Mouse (Mus musculus): ENCODE measurements at regions not wholly inside any gene's neighbourhood (a gene's known extent, or its start where the extent isn't known, plus 50 kb on each side); places are given as distances from the start of the nearest gene placed in this dataset.

DNA sequence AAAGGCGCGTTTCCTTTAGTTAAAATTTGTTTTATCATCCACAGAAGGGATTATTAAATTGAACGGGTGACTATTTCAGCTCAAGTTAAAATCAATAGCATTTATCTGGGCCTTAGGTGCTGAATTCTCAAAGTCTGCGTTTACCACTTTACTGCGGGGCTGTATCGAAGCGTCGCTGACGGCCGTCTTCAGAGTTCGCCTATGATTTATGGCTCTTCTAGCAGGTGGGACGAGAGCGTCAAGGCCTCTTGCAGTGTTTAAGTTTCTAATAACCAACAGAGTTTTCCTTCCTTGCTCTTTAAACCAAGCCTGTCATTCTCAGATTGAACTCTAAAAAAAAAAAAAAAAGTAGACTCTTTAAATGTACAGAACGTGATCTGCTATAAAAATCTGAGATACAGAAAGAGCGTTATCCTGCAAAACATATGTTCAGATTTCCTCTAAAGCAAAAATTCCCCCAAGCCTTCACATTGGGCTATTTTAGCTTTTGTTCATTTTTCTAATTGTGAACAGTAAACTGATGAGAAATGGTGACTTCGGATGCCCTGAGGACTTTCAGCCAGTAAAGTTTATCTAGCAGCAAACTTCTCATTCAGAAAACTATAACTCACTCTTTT lies 246.9 kb downstream of the Rpl36a-ps1 start:
- DNase-seq (ENCODE audit: low read depth, low spot score) (no peak), ATAC-seq (no peak)
- TF ChIP-seq CTCF (IDR thresholded peaks at IDR 0.05), result no peak
- H3K27me3 ChIP-seq, result peaks cover 7% of the 10 kb centered on the region
- CTCF ChIA-PET, result interaction anchor here (1.0 kb wide), 1 partner anchor 18 kb away, joined by 3 read pairs; no protein-coding TSS in a partner anchor
- POLR2A ChIA-PET, result no interaction called here
- in situ Hi-C loops (cut with MboI; ENCODE audit: low pct_unique_long_range_greater_than_20kb), result no loop called here

- ATAC-seq (no peak), DNase-seq (ENCODE audit: low read depth, low spot score) (no peak)
- in situ Hi-C loops (cut with MboI; ENCODE audit: low pct_unique_long_range_greater_than_20kb), result no loop called here
- peaks cover 16% of the 10 kb centered on the region for H3K27me3 ChIP-seq
- CTCF ChIA-PET, result interaction anchor here (1.1 kb wide), 1 partner anchor 10 kb away, joined by 5 read pairs; no protein-coding TSS in a partner anchor
- POLR2A ChIA-PET, result no interaction called here
- TF ChIP-seq CTCF (IDR thresholded peaks at IDR 0.05), result no peak
Observed at GRCm38 (mm10) chr14:98730375-98730774, 263.7 kb downstream of the Rpl36a-ps1 start.

- ChIA-PET POLR2A (no interaction called here), CTCF (no interaction called here)
- in situ Hi-C loops (cut with MboI; ENCODE audit: low pct_unique_long_range_greater_than_20kb), result no loop called here
- peaks cover 16% of the 10 kb centered on the region for H3K27me3 ChIP-seq
- TF ChIP-seq CTCF (IDR thresholded peaks at IDR 0.05), result no peak
- ATAC-seq (no peak), DNase-seq (ENCODE audit: low read depth, low spot score) (no peak)
Observed at GRCm38 (mm10) chr14:98728863-98729262, 265.3 kb downstream of the Rpl36a-ps1 start.

GRCm38 (mm10) chr14:98722481-98722880 lies 271.6 kb downstream of the Rpl36a-ps1 start:
- no peaks in the 10 kb centered on the region for H3K27me3 ChIP-seq
- ATAC-seq (no peak), DNase-seq (ENCODE audit: low read depth, low spot score) (no peak)
- in situ Hi-C loops (cut with MboI; ENCODE audit: low pct_unique_long_range_greater_than_20kb), result no loop called here
- POLR2A ChIA-PET, result interaction anchor here (0.5 kb wide), 1 partner anchor 505 kb away, joined by 3 read pairs; no protein-coding TSS in a partner anchor
- CTCF ChIA-PET, result no interaction called here
- no peak for TF ChIP-seq CTCF (IDR thresholded peaks at IDR 0.05)

DNA sequence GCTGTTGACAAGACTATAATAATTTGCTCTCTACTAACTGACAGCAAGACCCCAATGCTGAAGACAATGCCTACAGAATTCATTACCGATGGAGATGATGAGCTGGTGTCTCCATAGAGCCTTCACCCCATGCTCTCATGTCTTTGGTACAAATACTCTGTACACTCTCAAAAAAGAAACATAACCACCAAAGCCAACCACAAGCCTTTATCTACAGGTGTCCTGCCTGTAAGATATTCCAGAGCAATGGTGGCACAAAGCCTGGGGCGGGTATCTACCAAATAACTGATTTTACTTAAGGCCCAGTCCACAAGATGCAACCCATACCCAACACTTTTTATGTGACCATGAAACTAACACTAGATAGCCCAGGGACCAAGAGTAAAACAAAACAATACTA lies 273.1 kb downstream of the Rpl36a-ps1 start:
- no peak for TF ChIP-seq CTCF (IDR thresholded peaks at IDR 0.05)
- CTCF ChIA-PET, result no interaction called here
- ATAC-seq (no peak), DNase-seq (ENCODE audit: low read depth, low spot score) (no peak)
- H3K27me3 ChIP-seq, result no peaks in the 10 kb centered on the region
- POLR2A ChIA-PET, result no interaction called here
- in situ Hi-C loops (cut with MboI; ENCODE audit: low pct_unique_long_range_greater_than_20kb), result no loop called here

GRCm38 (mm10) chr14:98708045-98708444 lies 286.1 kb downstream of the Rpl36a-ps1 start:
- ATAC-seq (no peak), DNase-seq (ENCODE audit: low read depth, low spot score) (no peak)
- TF ChIP-seq CTCF (IDR thresholded peaks at IDR 0.05), result no peak
- ChIA-PET CTCF (no interaction called here), POLR2A (interaction anchor here (0.7 kb wide), 1 partner anchor 70 kb away, joined by 5 read pairs; no protein-coding TSS in a partner anchor)
- in situ Hi-C loops (cut with MboI; ENCODE audit: low pct_unique_long_range_greater_than_20kb), result no loop called here
- H3K27me3 ChIP-seq, result no peaks in the 10 kb centered on the region

- POLR2A ChIA-PET, result interaction anchor here (0.7 kb wide), 1 partner anchor 71 kb away, joined by 5 read pairs; no protein-coding TSS in a partner anchor
- no peaks in the 10 kb centered on the region for H3K27me3 ChIP-seq
- CTCF ChIA-PET, result no interaction called here
- ATAC-seq (no peak), DNase-seq (ENCODE audit: low read depth, low spot score) (no peak)
- in situ Hi-C loops (cut with MboI; ENCODE audit: low pct_unique_long_range_greater_than_20kb), result no loop called here
- no peak for TF ChIP-seq CTCF (IDR thresholded peaks at IDR 0.05)
Observed at GRCm38 (mm10) chr14:98707574-98707973, 286.5 kb downstream of the Rpl36a-ps1 start.

DNA sequence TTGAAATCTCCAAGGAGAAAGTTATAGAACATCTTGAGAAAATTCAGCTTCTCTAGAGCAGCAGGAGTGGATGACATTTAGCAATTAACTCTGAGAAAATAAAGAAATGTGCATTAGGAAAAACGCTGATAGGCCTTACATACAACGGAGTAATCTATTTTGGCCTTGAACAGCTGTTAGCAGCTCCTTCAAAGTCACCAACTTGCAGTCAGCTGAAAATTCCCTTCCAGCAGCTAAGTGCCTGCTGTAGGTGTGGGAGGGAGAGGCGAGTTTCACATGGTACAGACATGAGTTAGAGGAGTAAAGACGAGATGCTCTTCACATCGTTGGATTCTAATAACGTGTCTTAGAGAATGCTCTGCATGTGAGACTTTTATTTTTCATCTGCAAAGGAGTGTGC lies 290.8 kb downstream of the Rpl36a-ps1 start:
- in situ Hi-C loops (cut with MboI; ENCODE audit: low pct_unique_long_range_greater_than_20kb), result no loop called here
- ATAC-seq (no peak), DNase-seq (ENCODE audit: low read depth, low spot score) (no peak)
- ChIA-PET POLR2A (no interaction called here), CTCF (no interaction called here)
- no peaks in the 10 kb centered on the region for H3K27me3 ChIP-seq
- no peak for TF ChIP-seq CTCF (IDR thresholded peaks at IDR 0.05)

- ATAC-seq (no peak), DNase-seq (ENCODE audit: low read depth, low spot score) (no peak)
- ChIA-PET CTCF (no interaction called here), POLR2A (no interaction called here)
- no peak for TF ChIP-seq CTCF (IDR thresholded peaks at IDR 0.05)
- no peaks in the 10 kb centered on the region for H3K27me3 ChIP-seq
- in situ Hi-C loops (cut with MboI; ENCODE audit: low pct_unique_long_range_greater_than_20kb), result no loop called here
Observed at GRCm38 (mm10) chr14:98656533-98656932, 337.6 kb downstream of the Rpl36a-ps1 start.

GRCm38 (mm10) chr14:98654191-98654809 lies 339.8 kb downstream of the Rpl36a-ps1 start:
- CTCF ChIA-PET, result no interaction called here
- peaks cover 8% of the 10 kb centered on the region for H3K27me3 ChIP-seq
- DNase-seq (ENCODE audit: low read depth, low spot score) (no peak), ATAC-seq (no peak)
- in situ Hi-C loops (cut with MboI; ENCODE audit: low pct_unique_long_range_greater_than_20kb), result no loop called here
- TF ChIP-seq CTCF (IDR thresholded peaks at IDR 0.05), result no peak
- POLR2A ChIA-PET, result no interaction called here

DNA sequence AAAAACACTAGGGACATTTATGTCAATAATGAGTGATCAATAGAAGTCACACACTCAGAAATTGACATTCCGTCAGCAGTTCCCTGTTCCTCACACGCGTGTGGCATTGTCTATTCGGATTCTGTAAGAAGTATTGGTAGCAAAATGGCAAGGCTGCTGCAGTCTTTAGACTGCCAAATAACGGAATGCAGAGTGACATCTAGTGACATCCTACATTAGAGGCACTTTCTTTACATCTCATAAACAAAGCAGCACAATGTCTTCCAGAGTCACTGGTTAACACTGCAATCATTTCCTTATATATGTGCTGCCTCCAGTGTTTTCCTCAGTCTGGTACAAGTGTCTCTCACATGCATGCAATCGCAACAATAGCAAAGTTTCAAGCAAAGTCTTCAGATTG lies 342.9 kb downstream of the Rpl36a-ps1 start:
- POLR2A ChIA-PET, result no interaction called here
- H3K27me3 ChIP-seq, result peaks cover 8% of the 10 kb centered on the region
- no peak for ATAC-seq
- in situ Hi-C loops (cut with MboI; ENCODE audit: low pct_unique_long_range_greater_than_20kb), result no loop called here
- no peak for TF ChIP-seq CTCF (IDR thresholded peaks at IDR 0.05)
- CTCF ChIA-PET, result interaction anchor here (1.8 kb wide), 1 partner anchor 9 kb away, joined by 7 read pairs; no protein-coding TSS in a partner anchor
- DNase-seq (ENCODE audit: low read depth, low spot score), result no peak
